13 mouse cellular contexts compared by ENCODE assay signal in the genomic region with DNA sequence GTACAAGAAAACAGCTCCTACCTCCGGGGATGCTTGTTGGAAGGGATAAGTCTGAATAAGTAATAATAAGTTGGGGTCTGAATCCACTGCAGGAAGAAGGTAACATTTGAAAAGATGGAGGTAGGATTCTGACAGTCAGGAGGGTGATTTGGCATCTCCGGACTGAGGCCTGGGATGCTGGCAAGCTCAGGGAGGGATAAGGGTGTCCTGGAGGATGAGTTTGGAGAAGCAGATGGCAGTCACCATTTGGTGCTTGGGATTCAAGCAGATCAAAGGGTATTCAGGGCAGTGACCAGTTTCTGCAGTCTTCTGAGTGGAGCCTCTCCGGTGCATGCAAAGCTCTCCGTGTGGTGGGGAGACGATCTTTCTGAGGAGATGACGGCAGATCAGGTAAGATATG.
"Had no signal": no experiment of that assay in that cellular context is flagged by ENCODE, and none has a peak within 500 bp of the region (broad histone marks: within the 10 kb centered on the region; RNA-seq: fewer than 3 reads in every experiment).

No protein-coding gene starts in this region.

- H3K27me3 ChIP-seq: midbrain, embryonic 12.5 days; stomach, embryonic 15.5 days had no signal

- H3K36me3 ChIP-seq: kidney, embryonic 15.5 days; limb, embryonic 15.5 days; liver, embryonic 12.5 days; midbrain, embryonic 12.5 days; stomach, embryonic 15.5 days had no signal

- H3K27ac ChIP-seq: kidney, embryonic 15.5 days; left cerebral cortex, adult 2 months; limb, embryonic 15.5 days; liver, embryonic 12.5 days; macrophage; midbrain, embryonic 12.5 days; stomach, embryonic 15.5 days had no signal

- DNase-seq: kidney, postnatal 25 days; lung, embryonic 14.5 days; lung, postnatal 14 days; thymus, adult 2 months; thymus, postnatal 25 days had no signal

- H3K4me2 ChIP-seq: kidney, embryonic 15.5 days; limb, embryonic 15.5 days; liver, embryonic 12.5 days; lung, embryonic 14.5 days; midbrain, embryonic 12.5 days; stomach, embryonic 15.5 days had no signal

- H3K9me3 ChIP-seq: kidney, embryonic 15.5 days; limb, embryonic 15.5 days; liver, embryonic 12.5 days; megakaryocyte, embryonic 14.5 days; midbrain, embryonic 12.5 days; stomach, embryonic 15.5 days had no signal

- H3K4me3 ChIP-seq: kidney, embryonic 15.5 days; left cerebral cortex, adult 2 months; limb, embryonic 15.5 days; liver, embryonic 12.5 days; megakaryocyte, embryonic 14.5 days; midbrain, embryonic 12.5 days; stomach, embryonic 15.5 days had no signal

- H3K4me1 ChIP-seq: kidney, embryonic 15.5 days; liver, embryonic 12.5 days; midbrain, embryonic 12.5 days; stomach, embryonic 15.5 days had no signal

- H3K9ac ChIP-seq: kidney, embryonic 15.5 days; limb, embryonic 15.5 days; liver, embryonic 12.5 days; lung, embryonic 14.5 days; midbrain, embryonic 12.5 days; stomach, embryonic 15.5 days had no signal

- ATAC-seq: liver, embryonic 12.5 days had no signal
